Mouse (Mus musculus) embryonic fibroblast, embryonic 13.5 days (primary cell): ENCODE data around the gene Trim7.

Experiments
- CTCF ChIP-seq: IDR thresholded peaks from 2 replicates; pipeline ENCODE4 v1.5.1; 2011; ENCODE audit warnings: mild to moderate bottlenecking, control low read depth, low read length, moderate library complexity, borderline replicate concordance; ENCODE audit not compliant: insufficient read depth
- POLR2A ChIP-seq: IDR thresholded peaks from 2 replicates; pipeline ENCODE4 v1.6.1; 2011; ENCODE audit warnings: low read depth, mild to moderate bottlenecking, control low read depth, low read length, moderate library complexity

- no peak for TF ChIP-seq CTCF
- TF ChIP-seq POLR2A: no peak
Measured at GRCm38 (mm10) chr11:48844309-48844708, 18.4 kb downstream of the Trim7 start.
